Mouse (Mus musculus) layer of hippocampus, adult 2 months (tissue): ENCODE data around the gene Xpo5. TPM values are rescaled to one million over a fixed set of nuclear protein-coding genes. Genes with fewer than 3 reads are reported as not detected.

Experiments used
- DNase-seq, 2 experiments: peaks; one replicate each; pipeline ENCODE4 v3.0.0; 2022; ENCODE audit warnings: low spot score in 2 of 2
- H3K27ac ChIP-seq: fragments of 200-600 bp; 2 replicates; pipeline ENCODE4 v1.8.1; 2022
- H3K4me3 ChIP-seq: fragments of 200-600 bp; 2 replicates; pipeline ENCODE4 v1.8.1; 2022; ENCODE audit warnings: mild to moderate bottlenecking
- CTCF ChIP-seq: fragments of 200-600 bp; conservative IDR thresholded peaks from 2 replicates; pipeline ENCODE4 v1.8.1; 2022; ENCODE audit warnings: antibody characterized with exemption, mild to moderate bottlenecking, moderate library complexity
- total RNA-seq, 2 experiments: library from RNA; stranded (reverse); gene quantifications; 2 replicates each; pipeline ENCODE4 v1.2.3; 2021

Xpo5 gene
- total RNA-seq, 2 experiments from 2014 or later, result 44.0 to 48.3 TPM

DNA sequence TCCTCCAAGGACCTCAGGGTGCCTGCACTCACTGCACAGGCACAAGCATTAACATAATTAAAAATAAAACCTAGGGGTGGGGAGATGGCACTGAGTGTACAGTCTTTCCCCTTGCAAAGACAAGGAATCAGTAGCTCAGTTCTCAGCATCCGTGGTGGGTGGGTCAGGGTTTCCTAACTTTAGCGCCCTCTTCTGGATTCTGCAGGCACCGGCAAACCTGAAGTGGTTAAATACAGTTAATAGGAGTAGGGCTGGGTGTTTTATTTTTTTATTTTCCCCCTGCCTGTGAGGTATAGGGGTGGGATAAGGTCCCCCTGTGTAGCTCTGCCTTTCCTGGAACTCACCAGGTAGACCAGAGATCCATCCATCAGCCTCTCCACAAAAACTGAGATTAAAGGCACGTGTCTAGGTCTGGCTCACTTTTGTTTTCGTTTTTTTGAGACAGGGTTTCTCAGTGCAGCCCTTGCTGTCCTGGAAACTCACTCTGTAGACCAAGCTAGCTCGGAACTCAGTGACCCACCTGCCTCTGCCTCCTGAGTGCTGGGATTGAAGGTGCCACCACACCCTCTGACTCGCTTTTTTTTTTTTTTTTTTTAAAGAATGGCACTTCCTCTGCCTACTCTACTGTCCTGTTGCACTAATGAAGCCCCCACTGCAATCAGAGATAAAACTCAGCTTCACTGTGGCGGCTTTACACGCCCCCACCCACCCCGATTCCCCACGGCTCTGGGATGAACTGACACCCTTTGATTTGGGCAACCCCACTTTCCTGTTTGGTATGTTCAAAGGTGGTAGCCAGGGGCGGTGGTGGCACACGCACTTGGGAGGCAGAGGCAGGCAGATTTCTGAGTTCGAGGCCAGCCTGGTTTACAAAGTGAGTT is 50.2 kb downstream of the Xpo5 start:
- H3K4me3 ChIP-seq, result peak overlapping the region; percentile 83; the same call in 1 of the 2 replicates
- H3K27ac ChIP-seq, result peak overlapping the region; percentile 93; the same call in 1 of the 2 replicates
- peak; percentile 75 for TF ChIP-seq CTCF
- DNase-seq, result peak in 1 of 2 experiments; percentile 50

DNA sequence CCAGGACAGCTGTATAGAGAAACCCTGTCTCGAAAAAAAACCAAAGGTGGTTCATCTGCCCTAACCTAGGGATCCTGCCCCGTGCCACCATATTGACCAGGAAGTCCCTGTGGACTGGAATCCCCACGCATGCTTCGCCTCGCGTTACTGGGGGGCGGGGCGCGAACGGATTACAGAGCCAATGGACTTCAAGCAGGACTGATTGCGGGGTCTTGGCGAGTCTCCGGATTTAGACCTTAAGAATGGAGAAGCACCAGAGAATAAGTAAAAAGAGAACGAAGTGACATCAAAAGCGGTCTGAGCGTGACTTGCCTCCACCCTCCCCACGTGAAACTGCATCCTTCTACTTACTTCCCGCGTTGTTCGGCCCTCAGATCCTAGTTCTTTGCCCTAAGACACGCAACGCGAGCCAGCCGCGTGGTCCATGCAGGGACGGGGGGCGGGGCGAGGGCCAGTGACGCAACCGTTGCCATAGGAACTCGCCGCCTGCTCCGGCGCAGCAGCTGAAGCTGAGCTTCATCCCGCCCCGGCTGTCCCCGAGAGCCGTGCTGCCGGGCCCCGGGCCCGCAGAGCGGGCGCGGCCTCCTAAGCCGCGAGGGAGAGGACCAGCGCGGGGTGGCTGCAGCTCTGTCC is 51.0 kb downstream of the Xpo5 start, which contains the start of gene Lrrc73:
Gene Lrrc73 (plus strand): TSS at position 80 of the 633 bp plus-strand sequence.
- Histone ChIP-seq H3K27ac (peak within 1 kb of the TSS; percentile 93), H3K4me3 (peak within 1 kb of the TSS; percentile 83)
- no peak for TF ChIP-seq CTCF
- DNase-seq, result peak; percentile 93 to 95

DNA sequence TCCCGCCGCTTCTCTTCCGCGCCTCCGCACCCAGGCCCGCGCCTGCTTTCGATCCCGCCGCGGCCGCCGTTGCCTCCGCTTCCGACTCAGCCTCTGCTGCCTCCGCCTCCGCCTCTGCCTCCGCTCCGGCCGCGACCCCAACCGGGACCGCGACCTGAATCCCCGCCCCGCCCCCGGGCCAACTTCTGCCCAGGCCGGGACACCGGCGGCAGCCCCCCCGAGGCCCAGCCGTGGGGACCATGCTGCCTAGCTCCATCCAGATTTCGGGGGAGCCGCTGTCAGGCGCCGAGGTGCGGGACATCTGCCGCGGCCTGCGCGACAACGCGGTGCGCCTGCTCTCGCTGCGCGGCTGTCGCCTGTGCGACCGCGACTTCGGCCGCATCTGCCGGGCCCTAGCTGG is 51.5 kb downstream of the Xpo5 start:
- TF ChIP-seq CTCF, result no peak
- Histone ChIP-seq H3K27ac (peak overlapping the region; percentile 93), H3K4me3 (peak overlapping the region; percentile 83)
- peak in 1 of 2 experiments; percentile 37 for DNase-seq

DNA sequence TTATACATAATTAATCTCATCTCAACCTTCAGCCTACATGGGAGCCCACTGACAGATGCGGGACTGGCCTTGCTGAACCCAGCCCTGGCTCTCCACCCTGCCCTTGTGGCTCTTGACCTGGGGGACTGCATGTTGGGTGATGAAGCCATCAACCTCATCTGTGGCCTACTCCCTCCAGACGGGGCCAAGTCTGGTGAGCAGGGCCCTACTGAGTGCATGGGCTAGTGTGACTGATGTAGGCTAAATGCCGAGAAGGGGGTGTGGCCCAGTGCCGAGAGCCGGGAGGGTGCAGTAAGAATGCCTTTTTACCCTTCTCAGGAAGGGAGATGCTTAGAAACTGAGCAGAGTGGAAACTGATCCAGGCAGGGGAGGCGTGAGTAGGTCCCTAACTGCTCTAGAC is 52.6 kb downstream of the Xpo5 start:
- H3K4me3 ChIP-seq, result peak overlapping the region; percentile 83

DNA sequence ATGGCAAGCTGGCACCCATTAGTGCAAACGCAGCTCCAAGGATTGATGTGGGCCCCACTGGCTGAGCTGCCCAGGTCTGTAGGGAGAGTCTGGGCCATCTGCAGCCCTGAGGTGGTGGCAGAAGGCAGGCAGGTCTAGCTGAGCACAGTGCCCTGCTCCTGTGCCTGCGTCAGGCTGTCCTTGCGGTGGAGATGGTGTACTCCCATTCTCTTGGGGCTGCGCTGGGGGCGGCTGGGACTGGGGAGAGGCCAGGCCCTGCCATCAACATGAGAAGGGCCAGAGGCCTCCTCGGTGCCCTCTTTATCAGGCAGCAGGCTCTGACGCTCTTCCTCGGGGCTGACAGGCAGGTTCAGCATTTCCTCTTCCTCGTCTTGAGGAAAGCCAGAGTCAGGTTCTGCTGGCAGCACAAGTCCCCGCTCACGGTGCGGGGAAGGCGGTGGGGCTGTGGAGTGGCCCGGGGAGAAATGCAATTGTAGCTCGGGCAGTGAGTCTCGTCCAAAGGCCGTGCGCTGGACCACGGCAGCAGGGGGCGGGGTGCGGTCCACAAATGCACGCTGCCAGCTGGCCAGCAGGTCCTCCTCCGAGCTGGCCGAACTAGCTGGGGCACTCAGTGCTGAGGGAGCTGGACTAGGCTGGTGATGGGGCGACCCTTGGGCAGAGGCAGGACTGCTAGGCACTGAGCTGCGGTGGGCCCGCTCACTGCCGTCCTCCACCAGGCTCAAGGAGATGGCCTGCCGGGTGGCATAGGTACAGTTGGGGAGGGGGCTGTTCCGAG is 55.9 kb downstream of the Xpo5 start:
- no peak for TF ChIP-seq CTCF
- H3K27ac ChIP-seq, result no peak overlapping the region
- DNase-seq, result no peak
- no peak overlapping the region for H3K4me3 ChIP-seq

More for the DNA sequence above, 52.6 kb downstream of the Xpo5 start:
- TF ChIP-seq CTCF, result no peak
- DNase-seq, result no peak
- H3K27ac ChIP-seq, result no peak overlapping the region

DNA sequence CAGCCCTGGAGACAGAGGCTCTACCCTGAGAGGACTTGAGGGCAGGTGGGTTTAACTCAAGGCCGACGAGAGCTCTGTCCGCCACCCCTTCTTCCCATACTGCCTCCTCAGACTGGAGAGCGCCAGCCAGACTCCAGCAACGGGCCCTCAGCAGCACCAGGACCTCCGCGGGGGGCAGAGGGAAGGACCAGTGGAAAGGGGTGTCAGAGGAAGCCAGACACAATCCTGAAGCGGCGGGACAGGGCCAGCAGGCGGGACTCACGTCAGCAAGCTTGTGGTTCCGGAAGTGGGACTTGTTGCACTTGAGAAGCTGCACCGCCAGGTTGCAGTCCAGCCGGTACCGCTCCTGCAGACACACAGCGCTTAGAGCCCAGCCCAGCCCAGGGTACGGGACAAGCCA is 57.1 kb downstream of the Xpo5 start:
- Histone ChIP-seq H3K4me3 (no peak overlapping the region), H3K27ac (no peak overlapping the region)
- no peak for DNase-seq
- no peak for TF ChIP-seq CTCF

DNA sequence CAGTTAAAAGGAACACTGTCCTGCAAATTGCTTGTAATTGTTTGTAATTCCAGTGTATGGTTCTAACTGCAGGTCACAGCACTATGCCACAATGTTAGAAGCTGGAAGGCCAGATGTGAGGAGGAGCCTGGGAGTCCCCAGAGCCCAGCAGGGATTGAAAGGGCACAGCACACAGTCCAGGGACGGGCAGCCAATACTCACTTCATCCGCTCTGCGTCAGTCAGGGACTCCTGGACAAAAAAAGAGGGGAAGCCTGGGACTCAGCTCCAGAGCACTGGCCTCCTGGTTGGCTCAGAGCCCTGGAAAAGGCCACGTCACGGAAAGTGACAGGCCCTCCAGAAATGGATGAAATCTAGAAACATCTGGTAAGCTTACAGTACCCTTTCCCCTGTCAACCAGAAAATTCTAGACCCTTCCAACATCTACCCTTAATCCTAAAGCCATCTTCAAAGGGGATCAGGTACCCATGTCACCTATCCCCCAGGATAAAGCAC is 59.7 kb downstream of the Xpo5 start:
- H3K27ac ChIP-seq, result no peak overlapping the region
- no peak for DNase-seq
- no peak for TF ChIP-seq CTCF
- H3K4me3 ChIP-seq, result no peak overlapping the region

DNA sequence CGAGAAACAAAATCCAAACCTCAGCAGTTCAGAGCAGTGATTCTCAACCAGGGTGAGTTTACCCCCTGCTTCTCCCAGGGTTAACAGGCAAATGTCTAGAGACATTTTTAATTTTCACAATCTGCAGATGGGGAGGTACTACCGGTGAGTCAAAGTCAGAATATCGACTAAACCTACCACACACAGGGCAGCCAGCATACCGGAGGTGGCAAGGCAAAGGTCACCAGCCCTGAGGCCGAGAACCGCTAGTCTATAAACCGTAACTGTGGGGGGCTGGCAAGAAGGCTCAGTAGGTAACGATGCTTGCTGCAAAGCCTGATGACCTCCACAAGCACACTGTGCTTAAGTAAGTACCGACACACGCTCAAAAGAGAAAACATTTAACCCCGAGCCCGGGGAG is 62.9 kb downstream of the Xpo5 start:
- TF ChIP-seq CTCF, result no peak
- Histone ChIP-seq H3K4me3 (no peak overlapping the region), H3K27ac (no peak overlapping the region)
- DNase-seq, result no peak

DNA sequence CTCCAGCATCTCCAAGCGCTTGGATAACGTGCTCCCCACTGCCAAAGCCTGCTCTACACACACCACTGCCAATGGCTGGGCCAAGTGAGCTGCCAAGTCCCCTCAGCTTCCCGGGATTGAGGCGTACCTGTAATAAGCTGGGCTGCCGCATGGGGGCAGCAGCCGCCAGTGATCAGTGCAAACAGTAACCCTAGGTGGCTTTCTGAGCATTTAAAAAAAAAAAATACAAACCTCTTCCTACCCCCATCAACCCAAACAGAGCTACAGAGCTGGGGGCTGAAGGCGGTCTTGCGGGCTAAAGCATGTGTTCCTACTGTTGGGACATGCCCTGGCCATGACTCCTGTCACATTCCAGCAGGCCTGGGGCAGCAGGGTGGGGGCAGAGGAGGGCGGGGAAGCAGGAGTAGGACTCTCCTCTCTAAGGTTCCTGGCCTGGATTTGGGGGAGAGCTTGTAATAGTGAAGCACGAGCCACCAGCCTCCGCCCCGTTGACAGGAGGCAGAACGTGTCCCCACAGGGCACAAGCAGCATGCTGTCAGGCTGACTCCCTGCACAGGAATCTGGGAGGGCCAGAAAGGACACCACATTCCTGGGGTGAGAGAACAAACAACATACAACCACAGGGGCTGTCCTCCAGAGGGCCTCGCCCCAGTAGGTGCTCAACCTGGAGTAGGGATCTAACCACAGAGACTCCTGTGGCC is 63.5 kb downstream of the Xpo5 start:
- Histone ChIP-seq H3K27ac (no peak overlapping the region; the same call in 1 of the 2 replicates), H3K4me3 (no peak overlapping the region)
- DNase-seq, result peak; percentile 83 to 94
- peak; percentile 97 for TF ChIP-seq CTCF

DNA sequence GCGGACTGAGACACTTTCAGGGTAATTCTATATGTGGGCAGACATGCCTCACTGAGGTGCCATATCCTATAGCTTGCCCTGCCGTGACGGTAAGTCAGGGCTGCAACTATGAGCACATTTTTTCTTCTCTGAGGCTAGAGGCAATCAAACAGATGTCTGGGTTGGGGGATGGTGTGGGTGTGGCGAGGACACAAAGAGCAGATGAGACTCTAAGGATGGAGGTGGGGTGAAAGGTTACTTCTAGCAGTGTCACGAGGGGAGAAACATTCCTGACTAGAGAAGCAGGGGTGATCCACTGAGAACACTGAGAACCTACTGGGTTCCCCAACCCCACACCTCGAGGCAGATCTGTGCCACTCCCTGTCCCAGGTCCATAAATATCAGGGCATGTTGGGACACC is 64.4 kb downstream of the Xpo5 start:
- Histone ChIP-seq H3K27ac (0 out of 2 replicates have a peak overlapping the region, but pooled peaks have one; percentile 28), H3K4me3 (no peak overlapping the region)
- DNase-seq, result no peak
- no peak for TF ChIP-seq CTCF

DNA sequence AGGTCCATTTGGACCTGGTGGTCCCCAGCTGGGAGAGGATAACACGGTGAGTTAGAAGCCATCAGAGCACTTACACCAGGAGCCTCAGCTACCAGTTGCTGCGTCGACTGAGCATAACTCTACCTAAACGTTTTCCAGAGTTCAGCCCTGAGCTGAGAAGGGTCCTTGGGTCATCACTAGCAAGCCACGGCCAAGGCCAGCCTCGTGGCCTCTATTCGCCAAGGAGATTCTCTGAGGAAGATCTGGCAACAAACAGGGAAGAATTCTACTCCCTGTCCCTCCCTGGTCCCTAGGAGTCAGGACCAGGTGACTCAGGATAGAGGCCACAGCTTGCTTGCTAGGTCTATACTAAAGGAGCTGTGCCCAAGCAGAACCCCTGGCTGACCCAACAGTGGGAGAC is 64.9 kb downstream of the Xpo5 start:
- DNase-seq, result no peak
- H3K27ac ChIP-seq, result 0 out of 2 replicates have a peak overlapping the region, but pooled peaks have one; percentile 28
- H3K4me3 ChIP-seq, result no peak overlapping the region
- no peak for TF ChIP-seq CTCF

DNA sequence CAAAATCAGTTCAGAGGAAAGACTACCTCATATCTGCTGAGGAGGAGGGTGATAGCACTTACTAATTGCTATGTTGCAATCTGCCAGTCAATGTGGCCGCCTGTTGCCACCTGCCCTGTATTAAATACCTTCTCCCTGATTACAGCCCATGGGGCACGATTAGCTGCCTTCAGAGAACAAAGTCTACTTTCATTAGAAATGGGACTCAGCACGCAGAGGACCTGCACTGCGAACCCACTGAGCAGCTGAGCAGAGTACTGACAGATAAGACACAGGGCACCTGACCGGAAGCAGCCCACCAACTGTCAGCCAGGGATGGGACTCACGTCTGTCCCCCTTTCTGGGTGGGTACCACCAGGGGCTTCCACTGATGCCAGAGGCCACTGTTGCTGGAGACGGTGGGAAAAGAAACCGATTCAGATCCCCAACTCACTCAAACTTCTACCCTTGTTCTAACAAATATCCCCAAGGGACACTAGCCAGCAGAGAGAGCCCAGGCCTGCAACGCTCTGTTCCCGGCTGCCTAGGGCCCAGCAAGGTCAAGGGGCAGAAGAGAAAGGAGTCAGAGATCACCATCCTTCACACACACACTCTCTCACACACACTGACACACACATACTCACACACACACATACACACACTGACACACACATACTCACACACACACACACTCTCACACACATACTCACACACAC is 65.6 kb downstream of the Xpo5 start:
- no peak overlapping the region for H3K27ac ChIP-seq
- no peak for TF ChIP-seq CTCF
- DNase-seq, result no peak
- no peak overlapping the region for H3K4me3 ChIP-seq
